Mouse (Mus musculus): ENCODE results near the gene Foxa2. TPM values are rescaled to one million over a fixed set of nuclear protein-coding genes. Genes with fewer than 3 reads are reported as not detected.

The Foxa2 gene
- polyA plus RNA-seq (2016; fragmentation: Nextera tagmentation; extraction: Ambion mirVana), result 5.0 and 5.4 TPM in 2 replicates

GRCm38 (mm10) chr2:148046799-148047165, at the start of gene Foxa2:
TSS of gene Foxa2 (minus strand) at chr2:148046969.
- Histone ChIP-seq H3K4me1 (no peaks in the 10 kb centered on the region), H3K9ac (no peak within 1 kb of the TSS), H3K27ac (peak within 1 kb of the TSS; percentile 64), H3K4me2 (peak within 1 kb of the TSS; percentile 50), H3K9me3 (replicated peaks) (no peaks in the 10 kb centered on the region), H3K4me3 (peak within 1 kb of the TSS; percentile 42), H3K27me3 (replicated peaks) (peaks cover 96% of the 10 kb centered on the region), H3K36me3 (0 out of 2 replicates have a peak, but pooled peaks cover 2% of the 10 kb centered on the region)
- ATAC-seq, result no peak
- 5% methylated on average over 19 of the region's 19 CpGs for WGBS (ENCODE audit: insufficient replicate concordance)

- Histone ChIP-seq H3K4me3 (no peak overlapping the region), H3K4me1 (no peaks in the 10 kb centered on the region), H3K9me3 (replicated peaks) (no peaks in the 10 kb centered on the region), H3K27ac (no peak overlapping the region), H3K4me2 (no peak overlapping the region), H3K27me3 (replicated peaks) (no peaks in the 10 kb centered on the region), H3K36me3 (no peaks in the 10 kb centered on the region), H3K9ac (no peak overlapping the region)
- 65% methylated on average over 2 of the region's 2 CpGs for WGBS (ENCODE audit: insufficient replicate concordance)
- ATAC-seq, result no peak
Measured at GRCm38 (mm10) chr2:148092089-148092488, 45.3 kb upstream of the Foxa2 start.

- Histone ChIP-seq H3K4me3 (no peak overlapping the region), H3K9me3 (replicated peaks) (no peaks in the 10 kb centered on the region), H3K27ac (no peak overlapping the region), H3K9ac (no peak overlapping the region), H3K27me3 (replicated peaks) (no peaks in the 10 kb centered on the region), H3K36me3 (no peaks in the 10 kb centered on the region), H3K4me2 (no peak overlapping the region), H3K4me1 (no peaks in the 10 kb centered on the region)
- WGBS (ENCODE audit: insufficient replicate concordance), result 59% methylated on average over 6 of the region's 6 CpGs
- ATAC-seq, result no peak
Measured at GRCm38 (mm10) chr2:148091657-148092056, 44.9 kb upstream of the Foxa2 start.

- Histone ChIP-seq H3K9ac (no peak overlapping the region), H3K27me3 (replicated peaks) (no peaks in the 10 kb centered on the region), H3K4me1 (no peaks in the 10 kb centered on the region), H3K36me3 (no peaks in the 10 kb centered on the region), H3K27ac (no peak overlapping the region), H3K9me3 (replicated peaks) (no peaks in the 10 kb centered on the region), H3K4me2 (no peak overlapping the region), H3K4me3 (no peak overlapping the region)
- WGBS (ENCODE audit: insufficient replicate concordance), result 55% methylated on average over 2 of the region's 2 CpGs
- no peak for ATAC-seq
Measured at GRCm38 (mm10) chr2:148090071-148090470, 43.3 kb upstream of the Foxa2 start.

GRCm38 (mm10) chr2:148085529-148085928, 38.8 kb upstream of the Foxa2 start:
- H3K4me1 ChIP-seq, result no peaks in the 10 kb centered on the region
- H3K4me2 ChIP-seq, result no peak overlapping the region
- whole genome bisulfite sequencing (ENCODE audit: insufficient replicate concordance), result 61% methylated on average over 5 of the region's 5 CpGs
- ATAC-seq, result no peak
- no peaks in the 10 kb centered on the region for H3K36me3 ChIP-seq
- no peak overlapping the region for H3K9ac ChIP-seq
- H3K27ac ChIP-seq, result no peak overlapping the region
- H3K9me3 ChIP-seq (replicated peaks), result no peaks in the 10 kb centered on the region
- no peaks in the 10 kb centered on the region for H3K27me3 ChIP-seq (replicated peaks)
- H3K4me3 ChIP-seq, result no peak overlapping the region

- H3K9me3 ChIP-seq (replicated peaks), result no peaks in the 10 kb centered on the region
- no peak overlapping the region for H3K27ac ChIP-seq
- ATAC-seq, result no peak
- H3K36me3 ChIP-seq, result no peaks in the 10 kb centered on the region
- WGBS (ENCODE audit: insufficient replicate concordance), result 24% methylated on average over 4 of the region's 4 CpGs
- H3K27me3 ChIP-seq (replicated peaks), result no peaks in the 10 kb centered on the region
- no peak overlapping the region for H3K4me3 ChIP-seq
- H3K9ac ChIP-seq, result no peak overlapping the region
- H3K4me1 ChIP-seq, result no peaks in the 10 kb centered on the region
- H3K4me2 ChIP-seq, result no peak overlapping the region
Measured at GRCm38 (mm10) chr2:148085126-148085525, 38.4 kb upstream of the Foxa2 start.

- no peaks in the 10 kb centered on the region for H3K27me3 ChIP-seq (replicated peaks)
- H3K4me3 ChIP-seq, result no peak overlapping the region
- WGBS (ENCODE audit: insufficient replicate concordance), result 12% methylated on average over 8 of the region's 8 CpGs
- H3K9ac ChIP-seq, result no peak overlapping the region
- no peaks in the 10 kb centered on the region for H3K36me3 ChIP-seq
- H3K9me3 ChIP-seq (replicated peaks), result no peaks in the 10 kb centered on the region
- H3K4me2 ChIP-seq, result no peak overlapping the region
- H3K27ac ChIP-seq, result no peak overlapping the region
- no peak for ATAC-seq
- no peaks in the 10 kb centered on the region for H3K4me1 ChIP-seq
Measured at GRCm38 (mm10) chr2:148082283-148082682, 35.5 kb upstream of the Foxa2 start.

GRCm38 (mm10) chr2:148060705-148061104, 13.9 kb upstream of the Foxa2 start:
- H3K9me3 ChIP-seq (replicated peaks), result no peaks in the 10 kb centered on the region
- WGBS (ENCODE audit: insufficient replicate concordance), result 53% methylated on average over 6 of the region's 6 CpGs
- ATAC-seq, result no peak
- H3K4me1 ChIP-seq, result no peaks in the 10 kb centered on the region
- H3K9ac ChIP-seq, result no peak overlapping the region
- H3K36me3 ChIP-seq, result no peaks in the 10 kb centered on the region
- no peak overlapping the region for H3K4me3 ChIP-seq
- H3K4me2 ChIP-seq, result no peak overlapping the region
- H3K27ac ChIP-seq, result no peak overlapping the region
- H3K27me3 ChIP-seq (replicated peaks), result no peaks in the 10 kb centered on the region; the same call in 1 of the 2 replicates

- Histone ChIP-seq H3K36me3 (no peaks in the 10 kb centered on the region), H3K27ac (no peak overlapping the region), H3K27me3 (replicated peaks) (peaks cover 46% of the 10 kb centered on the region), H3K4me1 (no peaks in the 10 kb centered on the region), H3K9ac (no peak overlapping the region), H3K4me2 (no peak overlapping the region), H3K4me3 (no peak overlapping the region), H3K9me3 (replicated peaks) (no peaks in the 10 kb centered on the region)
- WGBS (ENCODE audit: insufficient replicate concordance), result 7% methylated on average over 6 of the region's 6 CpGs
- no peak for ATAC-seq
Measured at GRCm38 (mm10) chr2:148053411-148053810, 6.6 kb upstream of the Foxa2 start.

- Histone ChIP-seq H3K27me3 (replicated peaks) (peaks cover 94% of the 10 kb centered on the region), H3K4me2 (peak overlapping the region; percentile 42), H3K9me3 (replicated peaks) (no peaks in the 10 kb centered on the region), H3K4me1 (no peaks in the 10 kb centered on the region), H3K36me3 (0 out of 2 replicates have a peak, but pooled peaks cover 2% of the 10 kb centered on the region), H3K4me3 (peak overlapping the region; percentile 27), H3K27ac (no peak overlapping the region), H3K9ac (no peak overlapping the region)
- ATAC-seq, result peak; percentile 20; the same call in 1 of the 2 replicates
- WGBS (ENCODE audit: insufficient replicate concordance), result 2% methylated on average over 41 of the region's 41 CpGs
Measured at GRCm38 (mm10) chr2:148048484-148049129, 1.8 kb upstream of the Foxa2 start.

GRCm38 (mm10) chr2:148047611-148048010, 842 bp upstream of the Foxa2 start:
- no peak overlapping the region for H3K27ac ChIP-seq
- no peak overlapping the region for H3K4me2 ChIP-seq
- 5% methylated on average over 8 of the region's 8 CpGs for WGBS (ENCODE audit: insufficient replicate concordance)

GRCm38 (mm10) chr2:148045937-148046798, 601 bp downstream of the Foxa2 start:
- Histone ChIP-seq H3K36me3 (0 out of 2 replicates have a peak, but pooled peaks cover 2% of the 10 kb centered on the region), H3K4me3 (peak overlapping the region; percentile 42), H3K4me2 (peak overlapping the region; percentile 50), H3K27me3 (replicated peaks) (peaks cover 97% of the 10 kb centered on the region), H3K27ac (peak overlapping the region; percentile 64), H3K4me1 (no peaks in the 10 kb centered on the region), H3K9me3 (replicated peaks) (no peaks in the 10 kb centered on the region), H3K9ac (no peak overlapping the region)
- 2% methylated on average over 54 of the region's 65 CpGs for WGBS (ENCODE audit: insufficient replicate concordance)
- ATAC-seq, result peak; percentile 68

More at GRCm38 (mm10) chr2:148047611-148048010, 842 bp upstream of the Foxa2 start:
- H3K9ac ChIP-seq, result no peak overlapping the region
- 0 out of 2 replicates have a peak, but pooled peaks cover 2% of the 10 kb centered on the region for H3K36me3 ChIP-seq
- ATAC-seq, result no peak
- H3K4me3 ChIP-seq, result no peak overlapping the region
- no peaks in the 10 kb centered on the region for H3K9me3 ChIP-seq (replicated peaks)
- H3K4me1 ChIP-seq, result no peaks in the 10 kb centered on the region
- peaks cover 94% of the 10 kb centered on the region for H3K27me3 ChIP-seq (replicated peaks)

All from liver, embryonic 12.5 days (tissue).